Mouse (Mus musculus) megakaryocyte, embryonic 14.5 days (primary cell): ENCODE results near the gene Gm28047.

Experiments
- FLI1 ChIP-seq: IDR thresholded peaks from 2 replicates; pipeline ENCODE4 v1.6.1; 2012; ENCODE audit warnings: low read length, inconsistent platforms, mixed read lengths
- GATA1 ChIP-seq: IDR thresholded peaks from 3 replicates; pipeline ENCODE4 v1.6.1; 2012; ENCODE audit warnings: mixed read lengths, low read length, inconsistent platforms, borderline replicate concordance

- TF ChIP-seq FLI1 (no peak), GATA1 (no peak)
These were observed 1.7 kb downstream of the Gm28047 start for GRCm38 (mm10) chr15:102623121-102623520.
